Mouse (Mus musculus): ENCODE measurements around the gene Pwp2.
"Not testable (repeated sequence)": the region's sequence is repeated elsewhere in the genome, so short reads cannot be mapped to it uniquely, and the experiment has no call there.

Gene Pwp2

GRCm38 (mm10) chr10:78139572-78140250 lies 45.2 kb downstream of the Pwp2 start:
- DNase-seq = no peak

DNA sequence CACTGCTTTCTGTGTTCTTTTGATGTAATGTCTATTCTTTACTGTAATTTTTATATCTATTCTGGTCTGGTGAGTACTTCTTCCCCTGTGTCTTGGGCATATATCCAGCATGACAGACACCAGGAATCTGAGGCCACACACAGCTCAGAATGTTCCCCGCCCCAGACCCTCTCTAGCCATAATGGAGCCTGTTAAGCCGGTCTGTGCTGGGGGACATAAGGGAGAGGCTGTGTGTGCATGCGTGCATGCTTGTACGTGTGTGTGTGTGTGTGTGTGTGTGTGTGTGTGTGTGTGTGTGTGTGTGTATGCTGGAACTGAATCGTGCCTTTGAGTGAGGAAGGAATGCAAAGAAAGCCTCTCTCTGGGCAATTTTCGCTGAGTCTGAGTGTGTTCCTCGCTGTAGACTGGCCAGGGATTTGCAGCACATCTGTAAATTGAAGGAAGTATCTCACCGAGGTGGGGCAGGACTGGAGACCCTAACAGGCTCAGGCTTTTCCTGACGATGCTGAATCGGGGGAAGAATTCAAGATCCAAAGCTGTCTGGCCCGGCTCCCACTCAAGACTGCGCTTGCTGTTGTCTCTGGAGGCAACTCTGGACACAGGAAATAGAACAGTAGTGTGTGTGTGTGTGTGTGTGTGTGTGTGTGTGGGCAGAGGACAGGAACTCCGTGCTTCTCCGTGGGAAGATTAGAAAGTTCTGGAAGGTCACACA lies 46.0 kb downstream of the Pwp2 start:
- no peak for DNase-seq

DNA sequence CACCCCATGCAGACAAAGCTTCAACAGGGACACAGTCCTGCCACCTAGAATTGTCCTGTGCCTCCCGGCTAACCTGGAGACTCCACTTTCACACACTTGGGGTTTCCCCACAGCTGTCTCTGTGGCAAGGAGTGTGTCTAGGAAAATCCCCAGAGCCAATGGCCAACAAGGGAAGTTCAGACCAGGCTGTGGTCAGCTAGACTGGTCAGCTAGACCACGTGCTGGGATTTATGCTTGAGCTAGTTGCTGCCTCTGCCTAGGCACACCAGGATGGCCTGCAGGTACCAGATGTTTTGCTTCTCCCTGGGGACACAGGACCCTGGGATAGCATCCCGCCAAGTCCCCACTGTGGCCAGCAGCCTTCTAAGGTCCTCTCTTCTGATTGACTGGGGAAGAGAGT lies 47.8 kb downstream of the Pwp2 start:
- DNase-seq = no peak

DNA sequence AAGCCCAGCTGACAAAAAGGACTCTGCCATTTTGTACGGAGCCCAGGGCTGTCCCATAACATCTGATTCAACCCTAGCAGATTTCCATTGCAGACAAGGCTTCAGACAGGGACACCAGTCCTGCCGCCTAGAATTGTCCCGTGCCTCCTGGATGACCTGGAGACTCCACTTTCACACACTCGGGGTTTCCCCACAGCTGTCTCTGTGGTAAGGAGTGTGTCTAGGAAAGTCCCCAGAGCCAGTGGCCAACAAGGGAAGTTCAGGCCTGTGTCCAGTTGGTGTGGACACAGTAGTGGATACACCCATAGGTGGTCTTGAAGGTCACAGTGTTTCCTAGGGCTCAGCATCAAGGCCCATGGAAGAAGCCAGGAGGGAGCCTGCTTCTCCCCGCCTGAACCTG lies 49.0 kb downstream of the Pwp2 start:
- DNase-seq = no peak

GRCm38 (mm10) chr10:78134975-78135798 lies 49.8 kb downstream of the Pwp2 start:
- no peak for DNase-seq

DNA sequence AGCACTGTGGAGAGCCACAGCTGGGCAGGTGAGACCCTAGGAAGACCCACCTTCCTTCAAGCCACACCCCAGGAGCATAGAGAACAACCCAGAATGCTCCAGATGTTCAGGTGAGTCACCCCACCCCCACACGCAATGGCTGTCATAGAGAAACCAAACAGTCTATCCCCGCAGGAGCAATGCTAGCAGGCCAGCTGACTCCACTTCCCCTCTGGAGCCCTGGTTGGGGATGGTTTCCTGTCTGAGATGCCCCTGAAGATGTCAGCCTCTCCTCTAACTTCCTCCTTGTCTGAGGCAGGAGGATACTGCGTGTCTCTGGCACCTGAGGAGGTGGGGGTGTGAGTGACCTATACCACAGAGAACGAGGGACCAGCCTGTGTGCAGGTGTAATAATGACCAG lies 50.5 kb downstream of the Pwp2 start:
- no peak for DNase-seq

- DNase-seq = no peak
Observed at GRCm38 (mm10) chr10:78129998-78130397, 55.0 kb downstream of the Pwp2 start.

DNA sequence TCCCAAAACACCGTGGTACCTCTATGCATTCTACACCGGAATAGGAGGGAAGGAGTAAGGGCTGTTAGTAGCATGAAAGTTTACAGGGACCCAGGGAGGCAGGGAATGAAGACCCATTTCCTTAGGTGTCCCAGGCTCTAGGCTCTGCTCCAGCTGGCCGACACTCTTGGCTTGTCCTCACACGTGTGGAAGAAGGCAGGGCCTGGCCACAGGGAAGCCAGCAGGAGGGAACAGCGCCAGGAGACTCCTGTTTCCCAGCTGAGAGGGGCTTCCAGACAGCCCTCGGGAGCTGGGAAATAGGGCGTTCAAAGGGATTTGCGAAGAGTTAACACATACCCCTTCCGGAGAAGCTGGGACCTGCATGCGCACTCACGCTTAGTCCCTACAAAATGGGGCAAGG lies 55.5 kb downstream of the Pwp2 start:
- DNase-seq = peak; percentile 29

DNA sequence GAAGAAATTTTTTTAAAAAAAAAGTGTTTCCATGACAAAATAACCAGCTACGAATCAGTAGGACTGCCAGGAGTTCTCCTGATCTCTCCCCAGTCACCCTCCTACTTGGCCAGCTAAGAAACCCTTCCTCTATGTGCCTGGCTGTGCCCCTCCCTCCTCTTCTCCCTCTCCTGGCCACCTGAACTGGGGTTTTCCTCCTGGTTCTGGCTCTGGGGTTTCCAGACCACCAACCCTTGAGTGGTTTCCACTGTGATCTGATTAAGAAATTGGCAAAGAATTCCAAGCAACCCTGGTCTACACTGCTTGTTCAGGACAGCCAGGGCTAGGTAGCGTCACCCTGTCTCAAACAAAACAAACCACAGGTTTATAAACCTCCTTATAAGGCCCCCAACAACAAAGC lies 56.3 kb downstream of the Pwp2 start:
- DNase-seq = no peak

- DNase-seq = no peak
Observed at GRCm38 (mm10) chr10:78127931-78128330, 57.0 kb downstream of the Pwp2 start.

GRCm38 (mm10) chr10:78127046-78127870 lies 57.7 kb downstream of the Pwp2 start:
- no peak for DNase-seq

- DNase-seq = no peak
Observed at GRCm38 (mm10) chr10:78126311-78126710, 58.6 kb downstream of the Pwp2 start.

- not testable (repeated sequence) for DNase-seq
Observed at GRCm38 (mm10) chr10:78125061-78125460, 59.9 kb downstream of the Pwp2 start.

DNA sequence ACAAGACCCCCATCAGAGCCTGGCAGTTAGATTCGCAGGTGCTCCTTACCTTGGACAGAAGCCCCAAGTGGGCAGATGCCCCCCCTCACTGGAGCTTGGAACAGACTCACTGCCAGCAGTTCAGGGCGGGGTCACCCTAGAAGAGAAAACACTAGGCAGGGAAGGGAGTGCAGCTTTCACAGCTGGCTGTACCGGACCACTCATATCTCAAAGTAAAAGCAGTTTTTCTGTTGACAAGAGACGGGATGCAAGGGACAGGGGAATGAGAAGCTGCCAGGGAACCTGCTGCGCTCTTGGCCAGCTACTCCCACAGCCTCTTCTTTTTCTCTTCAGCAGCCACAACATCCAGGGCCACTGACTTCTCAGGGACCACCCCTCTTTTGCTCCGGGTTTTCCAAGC lies 60.8 kb downstream of the Pwp2 start:
- not testable (repeated sequence) for DNase-seq
